Mouse (Mus musculus): ENCODE measurements around the gene Ide. TPM values are rescaled to one million over a fixed set of nuclear protein-coding genes. Genes with fewer than 3 reads are reported as not detected.

Ide gene
- polyA plus RNA-seq, 1 experiment from 2014 or later: 58.6 TPM

DNA sequence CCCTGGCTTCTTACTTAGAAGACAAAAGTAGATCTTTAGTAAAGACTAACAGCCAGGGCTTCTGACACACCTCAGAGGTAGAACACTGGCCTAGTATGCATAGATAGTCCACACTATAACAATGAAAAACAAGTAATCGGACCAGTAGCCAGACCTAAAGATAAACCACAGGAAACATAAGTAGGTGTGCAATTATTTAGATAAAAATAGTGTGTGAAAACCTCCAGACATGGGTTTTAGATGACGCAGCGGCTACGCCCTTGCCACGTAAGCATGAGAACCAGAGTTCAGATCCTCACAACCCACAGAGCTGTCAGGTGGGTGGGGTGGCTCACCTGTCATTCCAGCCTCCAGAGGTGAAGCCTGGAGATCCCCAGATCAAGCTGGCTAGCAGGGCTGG, 4.3 kb downstream of the Ide start:
- WGBS: 82% methylated on average over 5 of the region's 5 CpGs
- no peaks in the 10 kb centered on the region for H3K27me3 ChIP-seq
- H3K4me2 ChIP-seq (replicated peaks): no peak overlapping the region
- H3K36me3 ChIP-seq: peaks cover 9% of the 10 kb centered on the region; the same call in 1 of the 2 replicates
- no peaks in the 10 kb centered on the region for H3K9me3 ChIP-seq (replicated peaks)
- ATAC-seq (ENCODE audit: insufficient number of reproducible peaks, low FRiP score, low TSS enrichment, low read depth): no peak
- H3K27ac ChIP-seq (replicated peaks): no peak overlapping the region
- H3K9ac ChIP-seq: no peak overlapping the region
- no peak overlapping the region for H3K4me3 ChIP-seq (replicated peaks)
- no peaks in the 10 kb centered on the region for H3K4me1 ChIP-seq

DNA sequence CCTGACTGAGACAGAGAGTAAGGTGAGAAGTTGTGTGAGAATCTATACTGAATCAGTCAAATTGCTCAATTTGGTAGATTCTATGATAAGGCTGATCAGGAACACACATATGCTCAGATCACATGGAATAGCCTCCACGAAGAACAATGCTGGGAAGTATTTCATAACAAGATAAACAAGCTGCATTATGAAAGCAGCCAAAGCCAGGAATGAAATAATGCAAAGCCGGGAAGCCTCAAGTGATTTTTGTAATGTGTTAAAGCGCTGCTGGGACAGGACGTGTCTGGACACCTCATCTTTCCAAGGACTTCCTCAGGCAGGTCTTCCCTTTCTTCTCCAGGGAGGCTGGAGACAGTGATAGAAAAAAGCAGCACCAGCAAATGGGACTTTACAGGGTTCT, 4.9 kb downstream of the Ide start:
- peaks cover 14% of the 10 kb centered on the region; the same call in 1 of the 2 replicates for H3K36me3 ChIP-seq

DNA sequence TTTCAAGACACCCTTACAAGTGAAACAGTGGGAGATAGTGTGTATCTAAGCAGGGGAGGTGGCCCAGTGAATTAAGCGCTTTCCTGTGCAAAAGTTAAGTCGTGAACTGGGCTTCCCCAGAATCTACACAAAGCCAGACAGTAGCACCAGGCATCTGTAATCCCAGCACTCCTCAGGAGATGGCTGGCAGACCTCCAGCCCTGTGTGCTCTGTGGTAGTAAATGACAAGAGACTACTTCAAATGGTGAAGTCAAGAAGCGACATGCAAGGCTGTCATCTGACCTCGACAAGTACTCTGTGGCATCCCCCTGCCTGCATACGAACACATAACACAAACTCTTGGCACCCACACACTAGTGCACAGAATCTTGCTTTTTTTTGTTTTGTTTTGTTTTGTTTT, 10.4 kb downstream of the Ide start:
- Histone ChIP-seq H3K4me3 (replicated peaks) (no peak overlapping the region), H3K9me3 (replicated peaks) (no peaks in the 10 kb centered on the region), H3K4me1 (no peaks in the 10 kb centered on the region), H3K4me2 (replicated peaks) (no peak overlapping the region), H3K36me3 (peaks cover 14% of the 10 kb centered on the region; the same call in 1 of the 2 replicates), H3K9ac (no peak overlapping the region), H3K27ac (replicated peaks) (no peak overlapping the region), H3K27me3 (no peaks in the 10 kb centered on the region)
- no peak for ATAC-seq (ENCODE audit: insufficient number of reproducible peaks, low FRiP score, low TSS enrichment, low read depth)
- 74% methylated on average over 5 of the region's 5 CpGs for WGBS

More for the DNA sequence above, 4.9 kb downstream of the Ide start:
- ATAC-seq (ENCODE audit: insufficient number of reproducible peaks, low FRiP score, low TSS enrichment, low read depth): no peak
- H3K4me1 ChIP-seq: no peaks in the 10 kb centered on the region
- H3K4me2 ChIP-seq (replicated peaks): no peak overlapping the region
- H3K27ac ChIP-seq (replicated peaks): no peak overlapping the region
- H3K9me3 ChIP-seq (replicated peaks): no peaks in the 10 kb centered on the region
- no peaks in the 10 kb centered on the region for H3K27me3 ChIP-seq
- WGBS: 64% methylated on average over 4 of the region's 4 CpGs
- H3K9ac ChIP-seq: no peak overlapping the region
- no peak overlapping the region for H3K4me3 ChIP-seq (replicated peaks)

DNA sequence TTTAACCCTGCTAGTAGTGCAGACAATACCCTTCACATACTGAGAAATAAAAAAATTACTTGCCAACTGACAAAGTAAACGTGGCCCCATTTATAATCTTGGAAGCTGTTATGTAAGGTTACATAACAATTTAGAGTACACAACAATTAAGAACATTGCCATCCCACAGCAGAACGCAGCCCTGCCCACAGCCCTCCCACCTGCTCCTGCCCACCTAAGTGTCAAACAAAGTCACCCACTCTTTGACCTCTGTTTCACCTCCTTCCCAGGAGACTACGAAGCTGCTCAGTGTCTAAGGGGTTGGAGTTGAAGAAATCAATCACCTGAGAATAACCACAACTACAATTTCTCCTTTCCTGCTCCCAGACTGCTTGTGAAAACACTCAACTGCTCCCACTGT, 14.1 kb downstream of the Ide start:
- no peak overlapping the region for H3K27ac ChIP-seq (replicated peaks)
- no peak for ATAC-seq (ENCODE audit: insufficient number of reproducible peaks, low FRiP score, low TSS enrichment, low read depth)
- H3K9me3 ChIP-seq (replicated peaks): no peaks in the 10 kb centered on the region
- H3K4me3 ChIP-seq (replicated peaks): no peak overlapping the region
- H3K27me3 ChIP-seq: no peaks in the 10 kb centered on the region
- no peaks in the 10 kb centered on the region for H3K4me1 ChIP-seq
- H3K4me2 ChIP-seq (replicated peaks): no peak overlapping the region
- 70% methylated on average over 3 of the region's 3 CpGs for WGBS
- peaks cover 7% of the 10 kb centered on the region; the same call in 1 of the 2 replicates for H3K36me3 ChIP-seq
- H3K9ac ChIP-seq: no peak overlapping the region

DNA sequence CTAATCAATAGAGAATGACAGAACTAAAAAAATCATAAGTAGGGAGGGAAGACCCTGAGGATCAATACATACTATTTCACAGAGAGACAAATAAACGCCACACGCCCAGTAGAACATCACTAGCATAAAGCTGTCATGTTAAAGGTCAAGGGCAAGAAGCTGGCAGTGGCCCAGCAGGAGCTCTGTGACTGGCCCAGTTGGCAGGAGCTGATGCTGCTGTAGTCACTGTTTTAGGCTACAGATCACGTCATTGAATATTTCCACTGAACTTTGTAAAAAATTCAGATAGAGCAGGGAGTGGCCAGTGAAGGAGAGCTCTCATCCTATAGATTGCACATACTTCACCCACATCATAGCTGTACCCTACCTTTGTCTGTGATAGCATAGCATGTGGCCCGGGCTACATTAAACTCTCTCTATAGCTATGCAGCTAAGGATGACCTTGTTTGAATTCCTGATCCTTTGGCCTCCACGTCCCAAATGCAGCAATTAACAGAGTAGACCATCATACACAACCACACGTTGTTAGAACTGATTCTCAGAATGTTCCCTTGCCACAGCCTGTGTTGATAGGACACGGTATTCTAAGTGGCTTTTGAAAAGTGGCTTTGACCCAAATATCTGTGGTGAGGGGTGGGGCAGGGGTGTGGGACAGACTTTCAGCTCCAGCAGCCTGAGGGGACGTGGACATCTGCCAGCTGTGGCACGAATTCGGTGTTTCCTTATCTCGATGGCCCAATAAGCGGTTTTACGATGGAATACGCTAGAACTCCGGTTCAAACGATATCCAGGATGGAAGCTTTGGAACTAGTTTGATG, 16.6 kb downstream of the Ide start:
- Histone ChIP-seq H3K4me2 (replicated peaks) (no peak overlapping the region), H3K9me3 (replicated peaks) (no peaks in the 10 kb centered on the region), H3K9ac (no peak overlapping the region), H3K36me3 (no peaks in the 10 kb centered on the region; the same call in 1 of the 2 replicates), H3K4me3 (replicated peaks) (no peak overlapping the region), H3K4me1 (no peaks in the 10 kb centered on the region), H3K27ac (replicated peaks) (no peak overlapping the region), H3K27me3 (no peaks in the 10 kb centered on the region)
- whole genome bisulfite sequencing: 75% methylated on average over 16 of the region's 16 CpGs
- ATAC-seq (ENCODE audit: insufficient number of reproducible peaks, low FRiP score, low TSS enrichment, low read depth): no peak

DNA sequence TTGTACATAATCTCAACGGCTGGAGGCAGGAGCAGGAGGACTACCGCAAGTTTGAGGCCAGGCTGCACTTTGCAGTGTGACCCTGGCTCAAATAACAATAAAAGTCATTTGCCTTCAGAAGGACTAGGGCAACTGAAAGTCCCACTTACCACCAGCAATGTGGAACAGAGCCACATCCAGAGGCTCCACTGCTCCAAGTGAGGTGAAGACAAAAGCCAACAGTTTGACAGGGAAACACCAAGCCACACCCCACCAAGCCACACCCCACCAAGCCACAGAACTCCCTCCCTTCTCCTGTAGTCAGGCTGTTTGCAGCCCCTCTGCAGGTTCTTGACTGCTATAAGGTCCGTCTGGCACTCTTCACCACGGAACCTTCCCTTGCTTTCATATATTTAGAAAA, 20.3 kb downstream of the Ide start:
- Histone ChIP-seq H3K4me1 (no peaks in the 10 kb centered on the region), H3K36me3 (no peaks in the 10 kb centered on the region; the same call in 1 of the 2 replicates), H3K27ac (replicated peaks) (no peak overlapping the region), H3K9me3 (replicated peaks) (no peaks in the 10 kb centered on the region), H3K4me3 (replicated peaks) (no peak overlapping the region), H3K9ac (no peak overlapping the region), H3K4me2 (replicated peaks) (no peak overlapping the region), H3K27me3 (no peaks in the 10 kb centered on the region)
- 80% methylated on average over 4 of the region's 4 CpGs for WGBS
- ATAC-seq (ENCODE audit: insufficient number of reproducible peaks, low FRiP score, low TSS enrichment, low read depth): no peak

DNA sequence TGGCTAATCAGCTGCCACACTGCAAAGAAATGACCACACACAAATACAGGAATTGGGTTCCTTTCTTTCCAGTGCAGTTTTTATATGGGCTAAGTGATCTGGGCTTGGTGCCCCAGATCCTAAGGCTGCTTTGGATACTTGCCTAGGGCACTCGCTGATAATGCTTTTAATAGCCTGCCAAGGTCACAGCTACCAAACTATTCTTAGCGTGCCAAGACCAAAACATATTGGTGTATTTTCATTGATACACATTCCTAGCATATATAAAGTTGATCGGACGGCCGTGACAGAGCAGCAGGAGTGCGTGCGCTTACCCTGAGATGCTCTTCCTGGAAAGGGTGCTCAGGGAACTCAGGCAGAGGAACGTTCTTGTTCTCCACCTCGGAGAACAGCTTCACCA, 22.6 kb downstream of the Ide start:
- 86% methylated on average over 9 of the region's 9 CpGs for WGBS
- ATAC-seq (ENCODE audit: insufficient number of reproducible peaks, low FRiP score, low TSS enrichment, low read depth): no peak
- H3K4me2 ChIP-seq (replicated peaks): no peak overlapping the region
- H3K4me1 ChIP-seq: no peaks in the 10 kb centered on the region
- H3K9me3 ChIP-seq (replicated peaks): no peaks in the 10 kb centered on the region
- H3K27me3 ChIP-seq: no peaks in the 10 kb centered on the region
- H3K9ac ChIP-seq: no peak overlapping the region
- no peak overlapping the region for H3K27ac ChIP-seq (replicated peaks)
- H3K4me3 ChIP-seq (replicated peaks): no peak overlapping the region
- H3K36me3 ChIP-seq: peaks cover 5% of the 10 kb centered on the region; the same call in 1 of the 2 replicates

DNA sequence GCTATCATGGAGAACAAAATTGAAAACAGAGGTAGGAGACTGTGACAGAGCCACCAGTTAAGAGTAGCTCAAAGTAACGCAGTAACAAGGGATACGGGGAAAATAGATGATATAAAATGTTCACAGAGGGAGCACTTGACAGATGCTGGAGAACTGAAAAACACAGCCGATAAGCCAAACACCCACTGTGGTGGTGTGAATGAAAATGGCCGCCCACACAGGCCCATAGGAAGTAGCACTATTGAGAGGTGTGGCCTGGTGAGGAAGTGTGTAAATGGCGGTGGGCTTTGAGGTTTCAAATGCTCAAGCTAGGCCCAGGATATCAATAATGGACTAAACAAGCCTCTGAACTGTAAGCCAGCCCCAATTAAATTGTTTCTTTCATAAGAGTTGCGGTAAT, 26.2 kb downstream of the Ide start:
- no peak overlapping the region for H3K4me3 ChIP-seq (replicated peaks)
- H3K27ac ChIP-seq (replicated peaks): no peak overlapping the region
- no peaks in the 10 kb centered on the region for H3K4me1 ChIP-seq
- WGBS: 92% methylated on average over 6 of the region's 6 CpGs
- H3K4me2 ChIP-seq (replicated peaks): no peak overlapping the region
- no peak for ATAC-seq (ENCODE audit: insufficient number of reproducible peaks, low FRiP score, low TSS enrichment, low read depth)
- H3K27me3 ChIP-seq: no peaks in the 10 kb centered on the region
- no peak overlapping the region for H3K9ac ChIP-seq
- no peaks in the 10 kb centered on the region for H3K9me3 ChIP-seq (replicated peaks)
- peaks cover 5% of the 10 kb centered on the region; the same call in 1 of the 2 replicates for H3K36me3 ChIP-seq

DNA sequence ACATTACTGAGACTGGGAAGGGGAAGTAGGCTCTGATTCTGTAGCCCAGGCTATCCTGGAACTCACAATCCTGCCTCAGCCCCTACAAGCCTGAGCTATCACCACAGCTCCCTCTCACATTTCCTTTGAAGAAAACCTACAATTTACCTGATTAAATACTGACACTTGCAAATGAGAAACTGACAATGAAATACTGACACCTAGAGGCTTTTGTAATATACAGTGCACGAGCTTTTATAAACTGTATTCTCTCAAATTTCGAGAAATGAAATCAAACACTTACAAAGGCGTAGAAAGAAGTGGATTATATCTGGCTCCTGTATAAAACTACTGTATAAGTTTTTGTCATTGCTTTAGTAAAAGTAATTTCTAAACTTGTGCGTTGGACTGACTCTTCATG, 27.5 kb downstream of the Ide start:
- 76% methylated on average over 4 of the region's 4 CpGs for WGBS
- no peak overlapping the region for H3K4me3 ChIP-seq (replicated peaks)
- ATAC-seq (ENCODE audit: insufficient number of reproducible peaks, low FRiP score, low TSS enrichment, low read depth): no peak
- H3K36me3 ChIP-seq: peaks cover 5% of the 10 kb centered on the region; the same call in 1 of the 2 replicates
- H3K4me1 ChIP-seq: no peaks in the 10 kb centered on the region
- H3K9ac ChIP-seq: no peak overlapping the region
- H3K9me3 ChIP-seq (replicated peaks): no peaks in the 10 kb centered on the region
- H3K4me2 ChIP-seq (replicated peaks): no peak overlapping the region
- H3K27ac ChIP-seq (replicated peaks): no peak overlapping the region
- no peaks in the 10 kb centered on the region for H3K27me3 ChIP-seq

DNA sequence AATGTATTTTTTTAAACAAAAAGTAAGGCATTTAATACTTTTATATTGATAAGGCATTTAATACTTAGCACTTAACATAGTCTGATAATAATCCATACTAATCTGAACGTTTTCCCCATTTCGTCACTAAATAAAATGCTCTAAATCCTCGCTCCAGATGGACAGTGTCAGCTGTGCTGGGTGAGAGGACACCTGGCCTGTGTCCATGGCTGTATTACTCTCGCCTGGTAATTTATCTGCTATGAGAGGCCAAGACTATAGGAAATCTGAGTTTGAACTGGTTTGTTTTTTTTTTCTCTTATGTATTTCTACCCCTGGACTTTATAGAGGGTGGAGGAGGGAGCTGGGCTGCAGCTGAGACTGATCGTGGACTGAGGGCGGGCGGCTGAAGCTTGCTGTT, 28.7 kb downstream of the Ide start:
- ATAC-seq (ENCODE audit: insufficient number of reproducible peaks, low FRiP score, low TSS enrichment, low read depth): no peak
- H3K9me3 ChIP-seq (replicated peaks): no peaks in the 10 kb centered on the region
- H3K27ac ChIP-seq (replicated peaks): no peak overlapping the region
- H3K4me3 ChIP-seq (replicated peaks): no peak overlapping the region
- H3K9ac ChIP-seq: no peak overlapping the region
- peaks cover 5% of the 10 kb centered on the region; the same call in 1 of the 2 replicates for H3K36me3 ChIP-seq
- no peaks in the 10 kb centered on the region for H3K27me3 ChIP-seq
- H3K4me2 ChIP-seq (replicated peaks): no peak overlapping the region
- no peaks in the 10 kb centered on the region for H3K4me1 ChIP-seq
- 80% methylated on average over 7 of the region's 7 CpGs for WGBS

DNA sequence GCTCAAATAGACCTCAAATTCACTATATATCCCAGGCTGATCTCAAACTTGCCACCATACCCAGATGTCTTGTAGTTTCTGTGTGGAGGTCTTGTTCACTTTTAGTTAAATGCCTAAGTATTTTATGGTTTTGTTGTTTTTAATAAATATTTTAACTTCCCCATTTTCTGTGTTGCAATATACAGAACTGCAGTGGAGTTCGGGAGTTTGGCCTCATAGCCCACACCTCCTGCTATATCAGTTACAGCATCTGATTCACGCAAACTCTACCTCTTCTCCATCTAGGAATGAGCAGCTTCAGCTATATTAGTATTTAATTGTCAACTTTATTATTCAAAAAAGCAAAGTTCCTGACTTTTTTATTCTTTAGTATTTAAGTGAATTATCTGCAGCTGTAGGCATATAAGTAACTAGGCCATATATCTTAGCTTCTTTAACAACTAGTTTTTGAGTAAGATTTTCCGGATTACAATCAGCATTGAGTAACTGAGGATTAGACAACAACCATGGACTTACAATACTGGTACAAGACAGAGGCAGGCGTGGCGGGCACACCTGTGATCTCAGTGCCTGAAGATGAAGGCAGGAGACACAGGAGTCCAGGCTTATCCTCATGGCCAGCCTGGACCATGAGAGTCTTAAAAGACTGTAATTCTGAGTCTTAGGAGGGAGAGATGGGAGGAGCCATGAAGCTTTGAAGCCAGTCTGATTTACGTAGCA, 29.7 kb downstream of the Ide start:
- Histone ChIP-seq H3K9ac (no peak overlapping the region), H3K9me3 (replicated peaks) (no peaks in the 10 kb centered on the region), H3K36me3 (peaks cover 5% of the 10 kb centered on the region; the same call in 1 of the 2 replicates), H3K27me3 (no peaks in the 10 kb centered on the region), H3K4me1 (no peaks in the 10 kb centered on the region), H3K4me2 (replicated peaks) (no peak overlapping the region), H3K27ac (replicated peaks) (no peak overlapping the region), H3K4me3 (replicated peaks) (no peak overlapping the region)
- ATAC-seq (ENCODE audit: insufficient number of reproducible peaks, low FRiP score, low TSS enrichment, low read depth): no peak
- WGBS: 86% methylated on average over 6 of the region's 6 CpGs
